Mouse (Mus musculus): ENCODE results near the gene Fgfr2.

Gene Fgfr2

DNA sequence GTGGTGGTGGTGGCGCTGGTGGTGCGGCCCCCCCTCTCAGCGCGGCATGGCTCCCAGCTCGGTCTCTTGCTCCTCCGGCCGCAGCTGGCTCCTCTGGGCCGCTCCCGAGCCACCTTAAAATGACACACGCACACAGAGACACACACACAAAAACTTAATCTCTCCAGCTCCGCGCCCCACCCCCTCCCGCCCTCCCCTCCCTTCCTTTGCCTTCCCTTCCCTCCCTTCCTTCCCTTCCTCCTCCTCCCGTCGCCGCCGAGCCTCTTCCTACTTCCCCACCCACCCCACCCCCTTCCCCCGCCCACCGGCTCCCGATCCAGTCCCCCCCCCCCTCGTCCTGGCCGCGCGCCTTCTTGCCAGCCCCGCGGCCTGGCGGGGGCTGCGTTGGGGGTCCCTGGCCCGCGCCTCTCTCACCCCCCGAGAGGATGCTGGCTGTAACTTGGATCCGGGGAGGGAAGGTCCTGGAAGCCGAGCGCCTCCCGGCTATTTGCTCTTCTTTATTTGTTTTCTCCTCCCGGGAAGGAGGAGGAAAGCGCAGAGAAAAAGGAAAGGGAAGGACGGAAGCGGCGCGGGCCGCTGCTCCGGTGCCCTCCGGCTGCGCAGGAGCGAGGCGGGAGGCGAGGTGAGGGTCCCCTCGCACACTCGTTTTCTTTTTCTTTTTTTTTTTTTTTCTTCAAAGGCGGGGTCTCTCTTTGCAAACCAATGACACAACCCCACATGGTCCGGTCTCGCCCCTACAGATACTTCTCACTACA, at the start of gene Fgfr2:
Fgfr2 (minus strand) TSS at position 107 of the 755 bp plus-strand sequence.
- DNase-seq (ENCODE audit: low read depth, low spot score), result peak; percentile 93

DNA sequence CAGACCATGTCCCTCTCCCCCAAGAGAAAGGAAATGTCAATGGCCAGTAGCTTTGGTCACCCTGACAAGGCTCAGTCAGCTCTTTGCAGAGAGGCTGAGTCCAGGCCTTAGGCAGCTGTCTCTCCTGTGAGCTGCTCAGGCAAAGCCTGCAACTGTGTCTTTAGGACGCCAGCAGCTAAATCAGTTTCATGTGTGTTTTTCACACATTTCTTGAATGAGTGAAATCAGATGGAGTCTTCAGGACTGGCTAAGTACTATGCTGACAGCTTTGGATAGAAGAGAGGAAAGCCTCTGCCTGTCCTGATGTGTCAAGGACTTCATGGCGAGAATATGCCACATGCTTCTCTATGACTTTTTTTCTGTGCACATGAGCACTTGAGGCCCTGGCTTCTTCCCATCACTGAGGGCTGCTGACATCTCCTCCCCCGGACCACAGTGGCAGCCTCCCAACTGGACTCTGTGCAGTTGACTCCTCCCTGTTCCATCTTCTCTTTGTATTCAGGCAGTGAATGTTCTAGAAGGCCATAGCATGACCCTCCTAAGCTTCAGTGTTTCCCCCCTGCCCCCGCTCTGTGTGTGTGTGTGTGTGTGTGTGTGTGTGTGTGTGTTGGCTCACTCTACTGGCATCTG, 48.4 kb upstream of the Fgfr2 start:
- DNase-seq (ENCODE audit: low read depth, low spot score), result no peak

DNA sequence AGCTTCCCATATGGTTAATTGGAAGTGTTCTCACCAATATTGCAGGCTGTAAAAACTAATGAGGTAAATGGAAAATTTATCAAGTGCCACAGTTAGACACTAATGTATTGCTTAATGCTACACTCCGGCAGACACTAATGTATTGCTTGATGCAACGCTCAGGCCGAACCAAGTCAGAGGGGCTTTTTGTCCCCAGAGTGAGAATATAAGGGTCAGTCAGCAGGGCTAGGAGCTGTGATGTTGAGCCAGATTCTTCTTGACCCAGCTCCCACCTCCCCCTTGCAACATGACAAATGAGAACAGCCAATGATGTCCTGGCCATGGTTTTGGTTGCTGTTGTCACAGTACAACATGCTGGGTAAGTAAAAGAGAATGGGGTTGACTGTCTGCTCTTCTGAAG, 45.8 kb upstream of the Fgfr2 start:
- no peak for DNase-seq (ENCODE audit: low read depth, low spot score)

DNA sequence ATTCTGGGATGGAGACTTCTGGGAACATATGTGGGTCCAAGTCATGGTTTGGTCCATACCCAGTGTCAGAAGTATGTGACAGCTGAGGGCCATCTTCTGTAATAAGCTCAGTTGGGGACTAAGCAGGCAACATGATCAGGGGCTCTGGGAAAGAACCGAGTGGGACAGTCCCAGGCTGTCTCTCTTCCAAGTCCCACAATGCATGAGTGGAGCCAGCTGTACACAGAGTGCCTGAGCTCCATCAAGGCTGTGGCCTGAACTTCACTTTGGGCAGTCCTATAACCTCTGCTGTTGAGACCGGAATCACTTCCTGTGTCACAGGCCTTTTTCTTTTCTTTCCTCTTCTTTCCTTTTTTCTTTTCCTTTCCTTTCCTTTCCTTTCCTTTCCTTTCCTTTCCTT, 44.8 kb upstream of the Fgfr2 start:
- DNase-seq (ENCODE audit: low read depth, low spot score), result no peak

DNA sequence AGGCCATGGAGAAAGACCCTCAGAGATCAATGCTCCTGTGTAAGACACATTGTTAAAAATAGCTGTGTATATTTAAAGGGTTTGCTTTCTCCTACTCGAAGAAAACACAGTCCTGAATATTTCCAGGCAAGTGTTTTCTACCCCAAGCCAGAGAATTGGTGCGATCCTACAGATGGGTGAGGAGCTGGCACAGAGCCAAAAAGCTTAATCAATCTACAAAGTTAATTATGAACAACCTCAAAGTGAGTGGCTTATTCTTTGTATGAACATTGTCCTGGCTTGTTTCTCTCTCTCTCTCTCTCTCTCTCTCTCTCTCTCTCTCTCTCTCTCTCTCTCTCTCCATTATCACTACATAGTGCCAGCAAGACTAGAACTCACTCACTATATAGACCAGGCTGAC, 41.6 kb upstream of the Fgfr2 start:
- DNase-seq (ENCODE audit: low read depth, low spot score), result no peak

DNA sequence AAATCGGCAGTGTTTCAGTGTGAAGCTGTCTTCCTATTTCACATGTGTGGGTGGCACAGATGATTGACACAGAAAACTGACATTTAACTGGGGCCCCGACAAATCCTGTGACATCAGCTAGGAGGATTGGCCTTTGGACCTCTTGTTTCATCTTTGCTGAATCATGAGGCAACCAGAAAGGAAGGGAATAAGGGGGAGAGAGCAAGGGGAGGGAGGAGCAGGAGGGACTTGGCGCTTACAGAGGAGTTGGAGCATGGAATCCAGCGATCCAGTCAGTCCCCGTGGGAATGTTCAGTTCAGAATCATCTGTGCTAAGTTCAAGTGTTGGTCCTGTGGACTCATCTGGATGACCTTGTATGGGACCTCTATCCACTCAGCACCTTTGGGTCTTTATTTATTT, 39.9 kb upstream of the Fgfr2 start:
- no peak for DNase-seq (ENCODE audit: low read depth, low spot score)

DNA sequence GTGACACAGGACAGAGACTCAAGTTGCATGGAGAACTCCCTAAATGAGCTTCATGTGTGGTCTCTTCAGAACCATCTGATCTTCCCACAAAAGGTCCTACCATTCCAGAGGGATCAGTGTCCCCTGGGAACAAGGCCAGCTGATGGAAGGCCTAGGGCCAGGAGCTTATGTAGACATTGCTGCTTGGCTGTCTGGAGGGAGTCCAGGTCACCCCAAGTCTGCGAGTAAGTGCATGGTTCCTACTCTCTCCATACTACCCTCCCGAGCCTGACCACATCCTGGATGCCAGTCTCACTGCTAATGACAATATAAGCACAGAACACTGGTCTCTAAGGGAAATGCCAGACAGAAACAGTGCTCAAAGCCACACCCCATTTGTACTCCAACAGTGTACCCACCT, 39.0 kb upstream of the Fgfr2 start:
- no peak for DNase-seq (ENCODE audit: low read depth, low spot score)

DNA sequence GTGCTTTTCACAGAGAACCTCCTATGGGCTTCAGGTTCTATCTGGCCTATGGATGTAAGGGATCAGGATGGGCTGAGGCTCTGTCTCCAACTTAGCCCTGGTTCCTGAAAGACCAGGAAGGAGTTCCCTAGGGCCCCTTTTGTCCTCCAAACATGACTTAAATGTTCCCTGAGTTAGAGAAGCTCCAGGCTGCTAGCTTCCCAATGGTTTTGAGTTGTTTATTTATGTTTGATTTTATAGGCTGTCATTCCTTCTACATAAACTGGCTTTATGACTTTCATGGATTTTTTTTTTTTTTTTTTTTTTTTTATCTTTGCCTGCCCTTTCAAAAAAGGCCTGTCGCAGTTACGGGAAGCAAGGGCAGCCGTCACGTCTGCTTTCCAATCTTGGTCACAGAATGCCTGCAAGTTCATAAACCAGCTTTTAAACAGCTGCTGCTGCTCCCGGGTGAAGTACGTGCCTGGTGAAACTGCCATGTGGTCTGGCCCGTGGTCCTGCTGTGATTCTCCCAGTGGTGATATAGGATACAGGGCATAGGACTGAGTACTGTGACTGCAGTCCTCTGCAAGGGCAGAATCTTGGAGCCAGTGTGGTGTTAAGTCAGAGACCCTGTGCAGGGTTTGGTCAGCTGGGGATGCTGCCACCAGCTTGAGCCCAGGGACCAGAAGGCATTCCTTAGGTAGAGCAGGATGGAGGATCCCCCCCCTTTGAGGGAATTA, 38.4 kb upstream of the Fgfr2 start:
- DNase-seq (ENCODE audit: low read depth, low spot score), result no peak

DNA sequence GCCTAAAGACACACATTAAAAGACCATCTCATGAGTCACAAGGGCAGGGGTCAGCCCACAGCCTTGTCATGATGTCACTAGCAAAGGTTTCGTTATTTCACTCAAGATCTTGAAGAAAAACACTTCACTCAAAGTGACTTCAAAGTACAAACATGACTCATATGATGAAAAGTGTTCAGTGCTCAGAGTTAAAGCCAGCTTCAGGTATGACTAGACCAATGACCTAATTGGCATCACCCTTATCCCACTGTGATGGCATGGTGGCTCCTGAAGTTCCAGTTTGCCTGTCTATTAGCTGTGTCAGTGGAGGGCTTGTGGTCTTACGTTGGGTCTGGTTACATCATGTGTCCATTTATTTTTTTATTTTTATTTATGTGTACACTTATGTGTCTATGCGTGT, 36.4 kb upstream of the Fgfr2 start:
- no peak for DNase-seq (ENCODE audit: low read depth, low spot score)

DNA sequence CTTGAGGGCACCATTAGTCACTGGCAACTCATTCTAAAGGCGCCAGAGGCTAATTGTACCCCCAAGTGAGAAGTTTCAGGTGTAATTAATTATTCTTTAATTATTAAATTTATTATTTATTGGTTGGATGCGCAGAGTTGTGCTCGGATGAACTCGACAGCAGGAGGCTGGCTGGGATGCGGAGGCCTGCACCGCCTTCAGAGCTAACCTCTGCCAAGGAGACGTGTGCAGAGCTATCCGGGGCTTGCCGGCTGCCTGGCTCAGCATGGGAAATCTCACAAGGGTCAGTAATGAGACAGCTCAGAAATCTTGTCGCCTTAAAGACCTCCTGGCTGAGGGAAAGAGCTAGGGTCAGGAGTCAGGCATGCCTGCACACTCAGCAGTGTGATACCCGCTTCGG, 32.5 kb upstream of the Fgfr2 start:
- no peak for DNase-seq (ENCODE audit: low read depth, low spot score)

DNA sequence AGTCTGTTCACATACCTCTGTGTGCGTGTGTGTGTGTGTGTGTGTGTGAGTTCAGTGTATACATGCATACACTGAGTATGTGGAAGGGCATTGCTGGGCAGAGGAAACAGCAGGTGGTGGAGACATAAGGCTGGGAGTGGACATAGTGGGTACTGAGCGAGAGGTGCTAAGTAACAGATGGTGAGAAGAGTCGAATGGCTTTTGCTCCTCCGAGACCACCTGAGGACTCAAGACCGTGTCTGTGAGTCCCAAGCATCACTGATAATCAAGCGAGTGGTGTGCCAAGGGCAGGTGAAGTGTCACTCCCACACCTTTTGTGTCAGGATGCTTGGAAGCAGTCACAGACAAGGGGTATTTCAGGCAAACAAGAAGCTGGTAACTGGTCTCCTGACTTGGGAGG, 31.7 kb upstream of the Fgfr2 start:
- DNase-seq (ENCODE audit: low read depth, low spot score), result no peak

DNA sequence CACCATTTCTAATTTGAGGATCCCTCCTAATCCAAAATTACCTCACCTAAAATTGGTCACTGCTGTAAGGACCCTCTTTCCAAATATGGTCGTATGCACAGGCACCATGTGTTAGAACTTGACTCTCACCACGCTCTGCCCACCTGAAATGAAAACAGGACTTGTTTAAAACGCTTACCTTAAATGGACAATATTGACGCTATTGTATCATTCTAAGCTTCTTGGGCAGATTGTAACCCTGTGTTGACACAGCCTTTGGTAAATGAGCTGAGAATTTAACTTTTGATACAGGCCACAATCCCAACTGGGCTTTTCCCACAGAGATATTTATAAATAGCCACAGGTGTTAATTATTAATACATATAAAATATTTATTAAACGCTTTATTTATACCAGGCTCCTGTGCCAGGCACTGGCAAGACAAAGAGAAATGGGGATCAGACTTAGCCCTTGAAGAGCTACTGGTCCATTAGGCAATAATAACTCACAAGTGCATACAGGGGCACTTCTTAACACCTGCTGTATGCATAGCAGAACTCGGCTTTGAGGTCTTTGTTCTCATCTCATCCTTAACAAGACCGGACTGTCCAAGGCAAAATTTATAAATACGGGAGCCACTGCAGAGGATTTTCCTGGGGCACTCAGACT, 16.7 kb upstream of the Fgfr2 start:
- DNase-seq (ENCODE audit: low read depth, low spot score), result no peak

DNA sequence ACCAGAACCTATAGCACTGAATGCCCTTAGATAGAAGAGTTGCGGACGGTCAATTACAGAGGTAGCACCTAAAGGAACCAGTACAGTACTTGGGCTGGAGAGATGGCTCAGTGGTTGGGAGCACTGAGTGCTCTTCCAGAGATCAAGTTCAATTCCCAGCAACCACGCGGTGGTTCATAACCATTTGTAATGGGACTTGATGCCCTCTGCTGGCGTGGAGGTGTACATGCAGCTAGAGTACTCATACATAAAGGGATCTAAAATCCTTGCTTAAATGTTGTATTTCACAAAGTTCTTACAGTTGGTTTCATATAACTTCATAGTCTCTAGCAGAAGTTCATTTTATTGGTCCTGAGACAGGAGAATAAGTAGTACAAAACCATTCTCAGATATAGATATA, 10.4 kb upstream of the Fgfr2 start:
- DNase-seq (ENCODE audit: low read depth, low spot score), result peak; percentile 80

DNA sequence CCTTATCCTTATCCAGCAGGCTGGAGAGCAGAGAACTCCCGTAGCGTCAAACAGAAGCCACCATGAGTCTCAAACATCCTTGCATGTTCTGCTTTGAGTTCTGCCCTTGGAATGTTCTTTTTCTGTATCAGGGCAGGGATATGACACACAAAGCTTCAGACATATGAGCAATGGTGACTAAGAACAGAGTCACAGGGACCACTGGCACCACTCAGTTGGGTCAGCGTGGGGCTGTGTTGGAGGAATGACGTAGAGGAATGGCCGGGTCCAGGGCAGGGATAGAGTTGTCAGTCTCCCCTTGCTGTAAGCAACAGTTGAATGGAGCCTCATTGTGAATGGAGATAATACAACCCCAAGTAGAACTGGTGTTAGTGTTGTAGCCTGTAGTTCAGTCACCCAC, 9.6 kb upstream of the Fgfr2 start:
- DNase-seq (ENCODE audit: low read depth, low spot score), result no peak

DNA sequence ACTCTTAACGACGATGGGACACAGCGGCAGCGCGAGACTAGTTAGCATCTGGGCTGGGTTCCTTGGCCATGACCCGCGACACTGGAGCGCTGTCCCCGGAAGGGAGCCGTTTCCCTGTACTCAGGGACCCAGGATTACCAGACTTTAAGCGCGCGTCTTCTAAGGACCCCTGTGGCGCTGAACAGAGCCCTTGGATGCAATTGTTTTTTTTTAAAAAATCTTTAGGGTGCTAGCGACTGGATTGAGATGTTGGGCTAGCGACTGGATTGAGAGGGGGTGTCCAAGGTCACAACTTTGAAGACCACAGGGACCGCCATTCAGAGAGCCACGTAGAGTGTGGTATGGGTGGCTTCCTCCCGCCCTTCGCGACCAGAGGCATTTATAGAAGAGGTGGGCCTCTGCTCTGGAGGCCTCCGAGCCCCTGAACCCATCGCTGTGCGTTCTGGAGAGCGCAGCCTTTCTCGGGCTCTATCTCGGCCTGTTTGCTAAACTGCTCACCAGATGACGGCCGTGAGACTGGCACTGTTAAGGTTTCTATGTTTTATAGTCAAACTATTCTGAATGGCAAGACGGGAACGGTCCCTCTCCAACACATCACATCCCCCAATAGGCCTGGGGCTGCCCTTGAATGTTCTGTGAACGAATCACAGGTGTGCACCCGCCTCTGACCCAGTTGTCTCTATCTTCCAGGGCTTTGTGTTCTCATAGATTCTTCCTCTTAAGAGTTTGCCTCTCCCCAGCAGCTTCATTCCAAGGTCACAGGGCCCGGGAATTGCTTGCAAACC, 1.7 kb upstream of the Fgfr2 start:
- peak; percentile 67 for DNase-seq (ENCODE audit: low read depth, low spot score)

DNA sequence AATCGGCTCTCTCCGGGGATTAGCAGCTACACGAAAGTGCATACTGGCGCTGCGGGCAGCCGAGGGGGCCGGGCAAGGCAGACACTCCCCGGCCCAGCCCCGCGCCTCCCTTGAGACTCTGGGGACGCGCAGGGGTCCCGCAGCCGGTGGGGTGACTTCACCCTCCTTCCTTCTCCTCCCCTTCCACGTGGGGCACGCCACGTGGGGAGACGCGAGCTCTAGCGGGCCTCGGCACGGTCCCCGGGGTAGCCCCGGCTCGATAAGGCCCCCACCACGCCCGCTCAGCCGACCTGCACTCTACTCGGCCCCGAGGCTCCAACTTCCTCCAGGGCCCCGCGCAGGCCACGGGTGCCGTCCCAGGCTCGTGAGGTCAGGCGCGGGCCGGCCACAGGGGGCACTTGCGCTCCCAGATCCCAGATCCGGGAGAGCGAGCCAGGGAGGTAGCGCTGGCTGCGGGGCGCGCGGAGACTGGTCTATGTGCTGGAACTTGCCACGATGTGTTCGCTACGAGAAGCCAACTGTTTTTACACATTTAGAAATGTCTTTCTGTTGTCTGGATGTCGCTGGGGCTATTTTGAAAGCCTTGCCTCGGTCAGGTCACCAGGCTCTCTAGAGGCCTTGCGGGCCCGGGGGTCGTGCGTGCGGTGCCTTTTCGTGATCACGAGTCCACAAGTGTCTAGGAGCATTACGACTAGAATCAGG, 1.0 kb upstream of the Fgfr2 start, which contains the start of gene Ctbp2:
Ctbp2 (minus strand) TSS at position 356 of the 702 bp plus-strand sequence.
- peak; percentile 92 for DNase-seq (ENCODE audit: low read depth, low spot score)

DNA sequence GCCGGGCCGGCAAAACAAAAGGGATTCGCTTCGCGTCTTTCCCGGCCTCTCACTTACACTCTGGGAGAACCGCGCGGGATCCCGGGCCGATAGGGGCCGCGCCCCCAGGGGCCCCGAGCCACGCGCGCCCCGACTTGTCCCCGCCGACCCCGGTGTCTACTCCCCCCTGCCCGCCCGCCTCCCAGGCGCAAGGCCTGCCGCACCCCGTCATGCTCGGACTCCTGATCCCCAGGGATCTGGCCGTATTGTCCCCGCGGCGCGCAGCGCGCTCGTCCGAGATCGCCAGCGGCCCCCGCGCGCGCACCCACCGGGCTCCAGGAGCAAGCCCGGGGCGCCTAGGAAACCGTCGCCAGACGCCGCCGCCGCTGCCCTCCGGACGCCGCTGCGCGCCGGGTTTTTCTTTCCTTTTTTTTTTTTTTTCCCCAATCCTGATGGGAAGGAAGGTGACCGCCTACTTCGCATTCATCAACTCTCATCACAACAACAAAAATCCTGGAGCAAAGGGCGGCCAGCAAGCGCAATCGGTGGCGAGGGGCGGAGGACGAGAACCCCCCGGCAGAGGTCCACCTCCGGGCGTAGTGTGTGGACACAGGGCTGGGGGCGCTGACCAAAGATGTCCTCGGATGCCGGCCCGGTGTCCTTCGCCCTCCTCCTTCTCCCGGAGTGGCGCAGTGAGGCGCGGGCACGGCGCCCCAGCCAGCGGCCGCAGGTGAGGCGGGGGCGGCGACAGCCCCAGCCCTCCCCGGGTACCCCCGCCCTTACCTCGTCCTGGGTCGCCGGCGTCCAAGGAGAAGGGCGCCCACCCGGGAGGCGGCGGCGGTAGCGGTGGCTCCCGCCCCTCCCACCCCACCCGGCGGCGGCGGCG, 539 bp downstream of the Fgfr2 start:
- peak; percentile 61 for DNase-seq (ENCODE audit: low read depth, low spot score)

DNA sequence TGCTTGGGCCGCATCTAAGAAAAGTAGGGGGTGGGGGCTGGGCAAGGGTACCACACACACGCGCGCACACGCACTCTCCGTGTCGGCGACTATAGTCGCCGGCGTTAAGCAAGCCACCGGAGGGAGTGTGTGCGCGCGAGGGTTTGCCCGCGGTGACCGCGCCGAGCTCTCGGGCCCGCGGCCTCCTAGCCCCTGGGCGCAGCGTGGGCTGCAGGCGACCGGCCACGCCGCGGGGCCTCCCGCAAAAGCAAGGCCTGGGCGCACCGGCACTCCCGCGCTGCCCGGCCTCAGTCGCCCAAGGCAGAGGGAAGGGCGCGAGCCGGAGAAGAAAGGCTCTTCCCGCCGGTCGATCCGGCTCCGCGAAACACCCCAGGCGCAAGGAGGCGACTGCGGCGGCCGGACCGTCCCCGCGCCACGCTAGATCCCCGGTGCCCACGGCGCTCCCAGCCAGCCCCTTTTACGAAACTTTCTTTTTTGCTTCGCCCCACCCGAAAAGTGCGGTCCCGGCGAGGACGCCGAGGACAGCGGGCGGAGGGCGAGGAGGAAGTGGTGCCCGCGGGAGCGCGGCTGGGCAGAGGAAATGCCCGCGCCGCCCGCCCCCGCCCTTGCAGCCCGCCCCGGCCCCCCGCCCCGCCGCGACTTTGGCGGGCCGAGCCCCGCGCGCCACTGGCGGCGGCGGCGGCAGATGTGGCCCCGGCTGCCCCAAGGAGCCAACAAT, 1.3 kb downstream of the Fgfr2 start:
- DNase-seq (ENCODE audit: low read depth, low spot score), result peak; percentile 44

DNA sequence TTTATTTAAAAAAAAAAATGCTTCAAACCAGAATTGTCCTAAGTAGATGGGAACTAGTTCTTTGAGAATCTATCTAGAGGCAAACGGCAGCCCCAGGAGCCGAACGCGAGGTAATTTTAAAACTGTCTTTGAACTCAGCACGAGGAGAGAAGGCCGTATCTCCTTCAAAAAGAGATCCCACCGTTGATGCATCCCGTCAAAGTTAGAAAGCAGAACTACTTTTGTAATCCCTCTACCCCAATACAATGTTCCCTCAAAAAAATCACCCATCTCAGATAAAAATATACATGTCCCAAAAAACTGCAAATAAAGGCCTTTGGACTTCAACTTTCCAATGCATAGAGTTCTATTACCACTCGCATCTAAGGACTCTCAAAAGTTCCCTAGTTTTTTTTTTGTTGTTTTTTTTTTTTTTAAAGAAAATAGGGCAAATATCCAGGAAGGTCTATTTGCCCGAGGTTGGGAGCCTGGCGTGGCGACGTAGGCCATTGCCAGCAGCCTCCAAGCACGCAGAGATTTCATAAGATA, 2.0 kb downstream of the Fgfr2 start:
- no peak for DNase-seq (ENCODE audit: low read depth, low spot score)

Measured in ZHBTc4 (cell line).